Mouse (Mus musculus): ENCODE measurements at regions not wholly inside any gene's neighbourhood (a gene's known extent, or its start where the extent isn't known, plus 50 kb on each side); places are given as distances from the start of the nearest gene placed in this dataset. TPM values are rescaled to one million over a fixed set of nuclear protein-coding genes. Genes with fewer than 3 reads are reported as not detected.

DNA sequence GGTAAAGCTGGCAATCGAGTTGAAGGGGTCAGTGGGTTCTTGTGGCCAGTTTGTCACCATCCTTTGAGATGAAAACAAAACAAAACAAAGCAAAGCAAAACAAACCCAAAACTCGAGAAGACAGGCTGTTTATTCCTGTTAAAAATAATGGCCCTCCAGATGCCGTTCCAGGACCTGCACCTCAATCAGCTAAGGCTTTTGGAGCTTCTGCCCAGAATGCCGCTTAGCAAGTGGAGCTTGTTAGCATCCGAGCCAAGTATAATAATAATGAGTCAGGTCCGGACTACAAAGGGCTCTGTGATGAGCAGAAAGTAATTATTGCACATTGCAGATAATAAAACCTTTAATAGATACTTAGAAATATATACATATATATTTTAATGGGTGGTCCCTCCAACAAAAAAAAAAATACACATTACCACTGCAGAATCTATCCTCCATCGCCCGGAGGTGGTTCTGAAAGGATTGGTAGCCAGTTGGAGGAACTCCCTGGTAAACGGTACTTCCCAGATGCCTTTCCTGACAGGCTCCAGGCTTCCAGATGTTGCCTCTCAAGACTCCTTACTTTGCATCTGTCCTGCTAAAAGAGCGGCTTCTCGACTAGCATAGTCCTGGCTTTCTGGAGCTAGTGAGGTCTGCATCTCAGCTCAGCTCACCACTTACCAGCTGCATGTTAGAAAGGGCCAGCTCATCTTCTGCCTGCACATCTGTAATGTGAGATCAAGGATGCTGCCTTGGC, 1145.8 kb upstream of the A1bg start:
- no peak for DNase-seq (ENCODE audit: low spot score)

GRCm38 (mm10) chr15:62064399-62064798, 1141.6 kb upstream of the A1bg start:
- no peak for DNase-seq (ENCODE audit: low spot score)

DNA sequence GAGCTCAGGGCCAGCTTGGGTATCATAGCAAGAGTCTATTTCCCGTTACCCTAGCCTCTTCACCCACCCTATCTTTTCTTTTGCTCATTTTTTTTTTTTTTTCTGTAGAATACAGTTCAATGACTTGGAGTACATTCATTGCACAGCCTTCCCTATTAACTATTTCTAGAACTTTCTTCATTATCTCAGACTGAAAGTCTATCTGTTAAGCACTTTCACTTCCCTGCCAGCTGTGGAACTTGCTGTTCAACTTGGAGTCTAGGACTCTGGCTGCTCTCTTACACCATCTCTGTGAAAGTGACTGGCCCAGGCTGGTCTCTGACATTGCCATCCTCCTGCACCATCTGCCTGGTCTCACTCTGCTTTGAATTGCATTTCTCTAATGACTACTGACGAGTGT, 1134.6 kb upstream of the A1bg start:
- no peak for DNase-seq (ENCODE audit: low spot score)

- DNase-seq (ENCODE audit: low spot score) = no peak
Measured at GRCm38 (mm10) chr15:62056889-62057288, 1134.1 kb upstream of the A1bg start.

DNA sequence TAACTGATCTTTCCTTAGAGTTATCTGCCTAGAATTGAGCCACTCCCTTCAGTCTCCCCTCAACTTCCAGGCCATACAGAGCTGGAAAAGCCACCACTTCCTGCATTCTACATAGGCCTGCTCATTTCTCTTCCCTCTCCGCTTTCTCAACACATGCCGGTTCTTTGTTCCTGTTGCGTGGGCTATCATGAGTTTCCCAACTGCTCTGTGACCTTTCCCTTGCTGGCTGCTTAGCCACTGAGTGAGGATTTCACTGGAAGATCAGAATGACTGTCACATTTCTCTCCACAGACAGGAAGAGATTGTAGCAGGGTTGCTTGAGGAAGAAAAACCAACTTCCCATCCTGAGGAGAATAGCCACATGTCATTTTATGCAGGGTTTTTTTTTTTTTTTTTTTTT, 1133.6 kb upstream of the A1bg start:
- no peak for DNase-seq (ENCODE audit: low spot score)

DNA sequence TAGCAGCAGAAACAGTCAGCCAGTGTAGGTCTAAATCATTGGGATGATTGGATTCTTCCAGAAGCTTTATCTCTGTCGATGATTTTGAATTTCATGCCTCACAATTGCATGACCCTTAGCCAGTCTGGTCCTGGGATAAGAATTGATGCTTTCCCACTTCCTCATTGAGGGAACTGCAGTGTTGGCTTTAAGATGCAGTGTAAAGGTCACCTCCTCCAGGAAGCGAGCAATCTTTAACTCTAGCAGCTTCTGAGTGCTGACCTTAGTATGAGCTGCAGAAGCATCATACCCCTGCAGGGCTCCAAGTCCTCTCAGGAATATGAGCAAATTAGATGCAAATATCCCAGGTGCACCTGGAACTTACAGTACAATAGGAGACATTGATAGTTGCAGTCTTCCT, 1132.2 kb upstream of the A1bg start:
- DNase-seq (ENCODE audit: low spot score) = no peak

GRCm38 (mm10) chr15:62053420-62054239, 1130.8 kb upstream of the A1bg start:
- no peak for DNase-seq (ENCODE audit: low spot score)

- DNase-seq (ENCODE audit: low spot score) = no peak
Measured at GRCm38 (mm10) chr15:62049416-62049815, 1126.6 kb upstream of the A1bg start.

GRCm38 (mm10) chr15:62048981-62049380, 1126.2 kb upstream of the A1bg start:
- no peak for DNase-seq (ENCODE audit: low spot score)

GRCm38 (mm10) chr15:62046276-62046675, 1123.5 kb upstream of the A1bg start:
- DNase-seq (ENCODE audit: low spot score) = no peak

DNA sequence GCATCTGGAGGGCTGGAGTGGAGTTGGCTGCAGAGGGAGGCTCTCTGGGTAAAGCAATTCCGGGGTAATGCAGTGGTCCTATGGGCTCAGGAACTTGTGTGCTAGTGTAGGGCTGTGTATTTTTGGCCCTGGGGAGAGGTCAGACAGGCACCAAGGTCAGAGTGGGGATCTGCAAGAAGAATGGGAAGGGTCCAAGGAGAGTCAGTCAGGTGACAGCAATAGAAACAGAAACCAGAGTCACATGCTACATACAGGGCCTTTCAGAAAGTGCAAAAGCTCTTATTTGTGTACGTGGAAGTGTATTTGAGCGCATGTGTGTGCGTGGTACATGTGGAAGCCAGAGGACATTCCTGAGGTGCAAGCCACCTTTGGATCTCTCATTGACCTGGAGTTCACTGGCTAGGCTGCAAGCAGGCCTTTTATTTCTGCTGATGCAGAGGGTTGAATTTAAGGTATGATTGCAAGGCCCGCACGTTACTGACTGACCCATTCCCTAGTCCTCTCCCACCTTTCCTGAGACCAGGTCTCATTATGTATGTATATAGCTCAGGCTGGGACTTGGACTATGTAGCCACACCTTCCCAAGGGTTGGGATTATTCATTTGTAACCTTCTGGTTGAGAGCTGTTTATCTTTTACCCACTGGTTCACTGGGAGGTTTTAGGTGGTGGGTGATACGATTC, 1122.0 kb upstream of the A1bg start:
- no peak for DNase-seq (ENCODE audit: low spot score)

DNA sequence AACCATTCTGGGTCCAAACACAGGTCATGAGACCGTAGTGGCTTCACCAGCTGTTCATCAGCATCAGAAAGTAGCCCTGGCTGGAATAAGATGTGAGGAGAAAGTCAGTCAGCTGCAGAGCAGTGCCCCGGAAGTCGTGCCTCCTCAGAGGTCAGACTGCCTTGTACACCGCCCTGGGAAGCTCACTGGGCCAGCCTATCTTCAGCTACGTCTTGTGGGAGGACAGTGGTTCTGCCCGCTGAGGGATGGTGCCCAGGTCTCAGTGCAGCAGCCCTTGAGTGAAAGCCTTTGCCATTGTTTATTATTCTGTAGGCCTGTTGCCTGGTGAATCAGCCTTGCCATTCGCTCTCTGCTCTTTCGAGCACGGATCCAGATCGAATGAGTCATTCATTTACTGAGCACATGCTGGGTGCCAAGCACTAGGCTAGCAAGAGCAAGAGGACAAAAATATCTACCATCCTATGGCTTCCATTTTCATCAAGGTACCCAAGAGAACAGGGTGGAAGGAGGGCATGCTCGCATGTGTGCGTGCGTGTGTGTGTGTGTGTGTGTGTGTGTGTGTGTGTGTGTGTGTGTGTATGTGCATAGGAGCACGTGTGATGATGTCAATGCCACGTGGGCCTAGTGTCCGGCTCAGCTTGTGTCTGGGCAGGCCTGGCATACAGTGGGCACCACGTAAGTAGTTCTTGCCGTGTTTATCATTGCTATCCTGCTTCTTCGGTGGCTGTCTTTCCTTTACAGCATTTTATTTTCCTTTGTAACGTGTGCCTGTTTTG, 1121.0 kb upstream of the A1bg start:
- no peak for DNase-seq (ENCODE audit: low spot score)

DNA sequence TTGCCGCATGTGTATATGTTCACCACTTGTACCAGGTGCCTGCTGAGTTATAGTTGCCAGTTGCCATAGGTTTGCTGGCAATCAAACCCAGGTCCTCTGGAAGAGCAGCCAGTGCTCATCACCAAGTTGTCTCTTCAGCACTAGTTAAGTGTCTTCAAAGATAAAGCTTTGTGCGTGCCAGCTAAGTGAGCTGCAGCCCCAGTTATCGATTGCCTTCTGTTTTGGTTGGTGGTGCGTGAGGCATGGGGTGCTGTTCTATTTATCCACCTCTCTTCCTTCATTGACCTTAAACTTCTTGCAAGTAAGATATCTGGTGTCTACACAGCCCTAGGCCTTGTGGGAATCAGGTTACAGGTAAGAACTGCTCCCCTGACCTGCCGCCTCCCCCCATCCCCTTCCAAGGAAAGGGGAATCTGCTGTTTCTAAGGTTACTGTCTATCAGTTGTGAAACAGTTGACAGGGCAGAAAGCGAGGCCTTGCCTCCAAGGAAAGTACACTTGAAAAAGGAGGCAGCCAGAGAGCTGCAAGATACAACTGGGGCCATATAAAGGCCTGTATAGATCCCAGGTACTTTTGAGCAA, 1120.2 kb upstream of the A1bg start:
- no peak for DNase-seq (ENCODE audit: low spot score)

Small RNA genes lying in the stretch of these regions (microRNA-seq; reads per million reads assigned to microRNA genes)
- not detected for gene Gm24810 (ENCODE audit: borderline number of aligned reads)

All from thymus, postnatal 0 days (tissue).